Mouse (Mus musculus): ENCODE results near the gene Dusp2.

DNA sequence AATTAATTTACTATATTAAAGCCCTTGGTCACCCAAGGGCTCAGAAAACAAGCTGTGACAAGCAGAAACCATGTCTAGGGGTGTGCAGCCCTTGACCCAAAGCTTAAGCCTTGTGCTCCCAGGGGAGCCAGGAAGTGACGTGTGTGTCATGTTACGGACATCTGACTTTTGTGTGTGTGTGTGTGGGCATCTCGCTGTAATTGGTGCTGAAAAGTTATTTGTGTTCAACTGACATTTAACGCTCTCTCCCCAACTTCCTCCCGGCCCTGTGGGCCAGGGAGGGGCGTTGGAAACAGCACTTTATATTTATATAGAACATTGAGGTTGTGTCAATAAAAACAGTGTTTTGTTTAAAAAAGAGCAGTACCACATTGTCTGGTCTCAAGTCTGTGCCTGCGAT lies 2.1 kb downstream of the Dusp2 start:
- TF ChIP-seq CTCF (IDR thresholded peaks at IDR 0.05; ENCODE audit: low read depth, low read length) (no peak), GATA1 (IDR thresholded peaks at IDR 0.05; ENCODE audit: borderline replicate concordance, low read length) (no peak), TAL1 (conservative IDR thresholded peaks at IDR 0.05; ENCODE audit: low read depth, low read length) (no peak), POLR2AphosphoS5 (IDR thresholded peaks at IDR 0.05; ENCODE audit: insufficient replicate concordance, low read depth, low read length) (no peak), GATA2 (IDR thresholded peaks at IDR 0.05; ENCODE audit: borderline replicate concordance, low read depth, low read length) (no peak)
